Mouse (Mus musculus) frontal cortex, postnatal 14 days (tissue): Measurements from ENCODE around the gene Abhd2.

Experiments used
- DNase-seq, 2 experiments: peaks; one replicate each; pipeline ENCODE4 v3.0.0; 2022; ENCODE audit warnings: low spot score in 2 of 2

Gene Abhd2

DNA sequence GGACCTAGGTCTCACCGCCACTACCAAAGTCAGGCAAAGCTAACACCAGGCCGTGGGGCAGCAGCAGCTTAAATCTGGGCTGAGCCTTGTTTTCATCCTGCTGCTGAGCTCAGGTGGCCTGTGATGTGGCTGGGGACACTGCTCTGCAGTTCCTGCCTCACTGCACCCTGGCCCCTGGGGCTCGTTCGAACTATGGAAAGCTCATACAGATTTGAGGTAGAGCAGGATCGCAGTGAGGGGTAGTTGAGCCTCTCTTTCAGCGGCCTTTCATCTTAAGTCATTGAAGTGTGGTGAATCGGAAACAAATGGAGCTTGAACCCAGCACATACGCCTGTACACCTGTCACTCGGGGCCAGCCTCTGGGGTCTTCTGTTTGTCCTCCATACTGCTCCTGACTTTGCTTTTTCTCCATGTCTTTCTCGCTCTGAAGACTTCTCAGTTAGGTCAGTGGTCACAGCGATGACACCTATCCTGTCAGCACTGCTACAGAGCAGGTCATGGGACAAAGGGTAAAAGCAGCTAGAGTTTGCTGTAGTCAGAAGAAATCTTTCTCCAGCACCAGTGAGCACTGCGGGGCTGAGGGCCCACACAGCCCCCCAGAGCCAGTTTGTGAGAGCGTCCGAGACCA, 20.7 kb downstream of the Abhd2 start:
- DNase-seq = no peak

DNA sequence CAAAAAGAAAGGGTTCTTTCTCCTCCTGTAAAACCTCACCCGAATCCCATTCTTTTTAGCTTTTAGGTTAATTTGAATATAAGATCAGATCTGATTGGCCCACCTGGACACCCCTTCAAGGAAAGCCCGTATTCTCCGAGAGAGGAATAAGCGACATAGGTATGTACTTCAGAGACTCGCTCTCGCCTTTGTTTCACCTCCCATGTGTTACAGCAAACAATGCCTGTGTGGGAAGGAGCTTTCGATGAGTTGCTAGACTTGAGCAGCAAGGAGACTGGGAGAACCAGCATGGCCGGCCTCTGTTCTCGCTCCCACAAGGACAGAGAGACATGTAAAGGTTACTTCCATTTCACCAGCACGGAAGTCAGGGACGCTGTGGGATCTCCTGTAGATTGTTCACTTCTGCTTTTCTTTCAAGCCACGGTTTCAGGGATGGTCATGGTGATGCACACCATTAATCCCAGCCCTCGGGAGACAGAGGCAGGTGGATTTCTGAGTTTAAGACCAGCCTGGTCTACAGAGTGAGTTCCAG, 21.5 kb downstream of the Abhd2 start:
- no peak for DNase-seq

DNA sequence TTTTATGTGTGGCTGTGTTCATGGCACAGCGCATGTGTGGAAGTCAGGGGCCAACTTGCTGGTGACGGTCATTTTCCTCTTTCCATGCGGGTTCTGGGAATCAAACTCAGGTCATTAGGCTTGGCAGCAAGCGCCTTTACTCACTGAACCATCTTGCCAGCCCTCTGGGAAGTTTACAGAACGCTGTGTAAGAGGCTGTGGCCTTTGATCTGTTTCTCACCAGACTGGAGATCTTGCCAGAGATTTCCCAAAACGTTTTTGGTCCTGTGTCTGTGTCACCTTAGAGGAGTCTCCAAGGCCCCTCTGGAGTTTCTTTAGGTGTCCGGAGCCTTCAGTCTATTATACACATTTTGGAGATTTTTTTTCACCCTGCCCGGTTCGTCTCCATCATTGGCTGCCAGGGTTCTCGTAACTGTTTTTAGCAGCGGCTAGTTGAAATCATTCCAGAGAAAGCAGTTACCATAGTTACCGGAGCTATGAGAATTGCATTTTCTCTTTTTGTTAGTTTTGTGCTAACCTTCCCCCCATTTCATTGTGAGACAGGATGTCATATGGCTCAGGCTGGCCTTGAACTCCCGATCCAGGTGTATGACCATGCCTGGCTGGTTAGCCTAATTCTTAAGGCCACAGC, 22.3 kb downstream of the Abhd2 start:
- DNase-seq = no peak

DNA sequence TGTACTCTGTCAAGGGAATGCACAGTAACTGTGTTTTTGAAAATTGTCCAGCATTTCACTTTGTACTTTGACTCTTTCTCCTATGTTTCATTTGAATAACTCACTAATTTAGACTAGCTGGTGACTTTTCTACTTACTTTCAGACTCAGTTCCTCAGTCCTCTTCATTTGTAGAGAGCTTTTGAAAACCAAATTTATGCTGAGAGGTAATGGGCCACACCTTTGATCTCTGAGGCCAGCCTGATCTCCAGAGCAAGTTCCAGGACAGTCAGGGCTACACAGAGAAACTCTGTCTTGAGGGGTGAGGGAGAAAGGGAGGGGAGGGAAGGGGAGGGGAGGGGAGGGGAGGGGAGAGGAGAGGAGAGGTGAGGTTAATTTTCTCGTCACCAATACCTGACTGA, 25.7 kb downstream of the Abhd2 start:
- DNase-seq = no peak

DNA sequence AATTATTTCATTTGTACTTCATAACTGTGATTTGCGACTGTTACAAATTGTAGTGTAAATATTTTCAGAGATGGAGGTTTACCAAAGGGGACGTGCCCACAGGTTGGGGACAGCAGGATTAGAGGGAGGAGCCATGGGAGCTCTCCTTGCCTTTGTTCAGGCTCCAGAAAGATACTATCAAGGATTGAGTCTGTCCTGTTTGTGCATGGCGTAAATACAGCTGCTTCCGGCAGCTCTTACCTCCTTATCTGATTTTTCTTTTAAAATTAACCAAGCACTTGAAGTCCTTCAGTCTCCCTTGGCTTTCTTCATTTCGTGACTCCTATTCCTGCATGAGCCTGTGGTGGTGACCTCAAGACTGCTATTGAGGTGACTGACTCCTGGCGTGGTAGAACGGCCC, 26.5 kb downstream of the Abhd2 start:
- no peak for DNase-seq

DNA sequence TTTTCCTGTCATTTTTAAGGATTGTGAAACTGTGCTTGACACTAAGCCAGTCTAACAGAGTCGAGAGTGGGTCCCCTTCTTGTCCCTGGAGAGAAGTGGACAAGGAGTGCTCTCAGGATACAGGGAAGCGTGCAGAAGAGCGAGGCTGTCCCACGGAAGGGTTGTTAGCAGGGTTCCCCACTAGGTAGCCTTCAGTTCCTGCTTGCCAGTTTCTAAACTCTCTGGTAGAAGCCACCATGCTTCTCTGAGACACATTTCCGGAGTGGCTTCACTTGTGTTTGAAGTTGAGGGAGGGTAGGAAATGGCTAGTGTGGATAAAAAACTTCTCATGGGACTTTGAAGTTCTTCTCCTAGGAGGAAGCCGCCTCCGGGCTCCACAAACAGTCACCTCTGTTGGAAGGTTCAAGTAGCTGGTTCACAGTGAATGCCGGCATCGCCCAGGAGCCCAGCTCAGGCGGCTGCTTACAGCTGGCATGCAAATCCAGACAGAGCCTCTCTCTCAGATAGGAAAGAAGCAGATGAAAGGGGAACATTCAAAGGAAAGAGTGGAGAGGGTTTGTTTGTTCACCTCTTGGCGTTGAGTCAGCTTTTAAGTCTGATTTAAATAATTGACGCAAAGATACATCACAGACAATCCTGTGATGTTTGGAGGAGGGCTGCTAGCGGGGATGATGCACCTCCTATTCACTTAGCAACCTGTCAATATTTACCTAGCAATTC, 27.6 kb downstream of the Abhd2 start:
- no peak for DNase-seq

DNA sequence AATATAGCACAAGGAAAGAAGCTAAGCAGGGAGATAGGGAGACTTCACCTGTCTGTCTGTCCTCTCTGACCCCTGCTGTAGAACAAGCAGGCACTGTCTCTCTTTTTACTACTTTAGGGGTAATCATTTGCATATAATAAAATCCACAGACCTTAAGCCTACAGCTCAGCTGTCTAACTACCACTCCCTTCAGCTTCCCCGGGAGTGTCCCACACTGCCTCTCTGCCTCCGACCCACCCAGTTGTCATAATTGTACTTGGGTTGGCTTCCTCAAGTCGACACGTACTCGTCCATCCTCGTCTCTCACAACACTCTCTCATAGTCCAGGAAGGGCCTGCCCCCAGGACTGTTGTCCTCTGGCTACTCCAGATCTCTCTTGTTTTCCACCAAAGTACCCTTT, 29.1 kb downstream of the Abhd2 start:
- no peak for DNase-seq

DNA sequence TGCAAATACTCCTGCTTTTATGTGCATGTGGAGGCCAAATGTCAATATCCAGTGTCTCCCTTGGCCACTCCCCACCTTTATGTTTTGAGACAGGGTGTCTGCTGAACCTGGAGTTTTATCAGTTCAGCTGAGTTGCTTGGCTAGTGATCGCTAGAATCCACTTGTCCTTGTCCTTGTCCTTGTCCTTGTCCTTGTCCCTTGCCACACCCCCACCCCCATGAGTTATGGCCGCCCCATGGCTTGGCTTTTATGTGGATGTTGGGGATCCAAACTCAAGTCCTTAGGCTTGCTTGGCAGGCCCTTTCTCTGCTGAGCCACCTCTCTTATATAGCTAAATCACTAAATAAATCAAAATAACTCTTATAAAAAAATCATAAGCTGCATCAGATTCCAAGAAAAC, 29.6 kb downstream of the Abhd2 start:
- DNase-seq = no peak

DNA sequence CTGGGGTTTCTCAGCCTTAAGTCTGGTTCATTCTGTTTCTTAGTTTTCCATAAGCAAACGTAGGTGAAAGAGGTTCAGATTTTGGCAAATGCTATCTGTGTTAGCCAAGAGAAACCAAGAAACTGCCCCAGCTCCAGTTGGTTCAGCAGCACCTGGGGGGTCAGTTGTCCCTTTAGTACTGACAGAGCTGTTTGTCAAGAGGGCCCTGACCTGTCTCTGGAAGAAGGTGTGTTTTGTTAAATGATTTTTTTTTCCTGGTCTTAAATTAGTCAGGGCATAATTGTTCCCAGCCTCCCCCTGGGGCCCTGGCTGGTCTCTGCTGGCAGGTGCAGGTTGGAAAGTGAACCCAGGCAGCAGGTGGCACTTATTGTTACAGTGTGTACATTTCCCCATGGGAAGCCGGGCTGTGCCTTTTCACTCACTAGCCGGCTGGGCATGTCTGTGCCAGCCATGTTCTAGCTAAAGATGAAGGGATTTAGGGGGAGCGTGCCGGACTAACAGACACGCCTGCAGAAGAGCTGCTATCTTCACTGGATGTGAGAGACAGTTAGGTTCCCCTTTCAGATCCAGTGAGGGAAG, 30.3 kb downstream of the Abhd2 start:
- DNase-seq = no peak

DNA sequence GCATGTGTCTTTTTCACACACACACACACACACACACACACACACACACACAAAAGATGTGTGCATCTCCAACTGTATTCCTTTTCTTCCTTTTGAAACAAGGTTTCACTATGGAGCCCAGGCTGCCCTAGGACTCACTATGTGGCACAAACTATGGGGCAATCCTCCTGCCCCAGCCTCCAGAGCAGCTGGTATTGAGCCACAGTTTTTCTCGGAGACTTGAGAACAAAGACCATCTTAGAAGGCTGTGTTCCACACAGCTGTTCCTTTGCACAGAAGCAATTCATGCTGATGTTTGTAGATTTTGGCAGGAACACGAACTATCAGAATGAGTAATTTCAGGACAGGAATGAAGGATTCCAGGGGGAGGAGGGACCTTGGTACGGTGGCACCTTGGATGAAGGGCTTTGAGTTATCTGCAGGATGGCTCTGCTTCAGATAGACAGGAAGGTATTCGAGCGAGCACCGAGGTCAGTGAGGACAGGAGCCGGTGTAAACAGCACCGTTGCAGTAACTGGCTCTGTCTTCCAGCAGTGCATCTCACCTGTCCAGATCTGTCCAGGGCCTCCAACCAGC, 35.5 kb downstream of the Abhd2 start:
- no peak for DNase-seq

DNA sequence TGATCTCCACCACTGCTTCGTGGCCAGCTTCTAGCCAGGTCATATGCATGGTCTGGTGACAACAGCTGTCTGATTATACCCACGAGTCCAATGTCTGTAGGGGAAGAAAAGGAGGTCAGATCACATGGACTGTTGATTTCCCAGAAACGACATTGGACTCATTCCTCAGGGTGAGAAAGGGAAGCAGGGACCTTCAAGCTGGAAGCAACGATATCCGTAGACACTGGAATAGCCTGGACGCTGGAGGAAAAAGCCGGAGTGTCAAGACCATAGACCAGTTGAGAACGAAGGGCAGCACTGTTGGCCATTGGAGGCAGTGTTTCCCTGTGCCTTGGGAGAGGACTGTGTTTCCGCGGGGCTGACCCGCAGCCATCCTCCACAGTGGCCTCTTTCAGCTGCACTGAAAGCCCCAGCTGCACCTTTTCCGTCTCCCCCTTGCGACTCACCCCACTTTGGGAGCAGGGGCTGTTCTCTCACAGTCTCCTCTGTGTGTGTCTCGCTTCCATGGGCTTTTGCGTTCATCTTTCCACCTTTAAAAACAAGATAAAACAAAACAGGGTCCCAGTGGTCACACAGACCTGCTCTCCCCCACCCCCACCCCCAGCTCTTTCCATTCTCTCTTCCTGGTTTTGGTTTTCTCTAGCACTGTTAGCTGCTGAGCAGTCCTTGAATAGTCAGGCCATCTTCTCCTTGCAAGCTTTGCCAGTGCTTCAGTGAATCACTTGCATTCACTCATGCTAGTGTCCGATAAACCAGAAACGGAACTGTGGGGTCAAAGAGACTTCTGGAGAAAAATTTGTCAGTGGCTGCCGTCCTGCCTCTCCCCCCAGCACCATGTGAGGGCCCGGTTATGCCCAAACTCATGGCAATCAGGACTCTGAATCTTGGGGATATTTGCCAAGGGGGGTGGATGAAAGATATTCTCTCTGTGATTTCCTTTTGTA, 36.5 kb downstream of the Abhd2 start:
- peak in 1 of 2 experiments; percentile 48 for DNase-seq

DNA sequence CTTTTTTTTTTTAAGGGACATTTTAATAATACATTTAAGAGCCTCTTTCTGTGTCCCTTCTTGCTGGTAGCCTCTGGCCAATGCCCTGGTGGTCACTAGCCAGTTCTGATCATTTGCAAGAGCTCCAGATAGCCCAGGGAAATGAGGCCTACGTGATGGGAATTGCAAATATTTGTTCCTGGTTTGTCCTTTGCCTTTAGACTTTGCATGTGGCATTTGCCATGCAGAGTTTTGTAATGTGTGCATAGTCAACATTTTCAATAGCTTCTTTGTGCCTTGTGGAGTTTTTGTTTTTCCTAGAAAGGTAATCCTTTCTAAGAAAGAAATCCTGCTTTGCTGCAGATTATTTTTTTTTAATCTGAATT, 37.2 kb downstream of the Abhd2 start:
- DNase-seq = no peak

DNA sequence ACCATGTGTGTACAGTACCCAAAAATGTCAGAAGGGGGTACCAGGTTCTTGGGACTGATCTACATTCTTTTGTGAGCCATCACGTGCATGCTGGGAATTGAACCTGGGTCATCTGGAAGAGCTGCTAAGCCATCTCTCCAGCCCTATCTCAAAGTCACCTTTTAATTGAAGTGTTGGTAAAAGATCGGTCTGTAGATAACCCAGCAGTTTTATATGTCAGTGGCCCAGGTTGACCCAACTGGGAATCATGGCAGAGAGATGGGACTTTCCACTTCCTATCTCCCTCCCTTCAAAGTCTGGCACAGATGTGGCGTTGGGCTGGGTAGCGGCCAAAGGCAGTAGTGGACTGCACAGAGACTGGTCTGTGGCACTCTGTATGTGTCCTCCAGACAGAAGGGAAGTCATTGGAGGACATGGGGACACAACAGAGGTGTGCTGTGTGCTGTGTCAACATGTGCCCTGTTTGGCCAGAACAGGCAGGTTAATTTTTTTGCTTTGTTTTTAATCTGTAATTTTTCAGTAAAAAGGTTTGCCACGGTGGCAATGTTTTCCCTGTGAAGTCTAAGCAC, 38.5 kb downstream of the Abhd2 start:
- no peak for DNase-seq

DNA sequence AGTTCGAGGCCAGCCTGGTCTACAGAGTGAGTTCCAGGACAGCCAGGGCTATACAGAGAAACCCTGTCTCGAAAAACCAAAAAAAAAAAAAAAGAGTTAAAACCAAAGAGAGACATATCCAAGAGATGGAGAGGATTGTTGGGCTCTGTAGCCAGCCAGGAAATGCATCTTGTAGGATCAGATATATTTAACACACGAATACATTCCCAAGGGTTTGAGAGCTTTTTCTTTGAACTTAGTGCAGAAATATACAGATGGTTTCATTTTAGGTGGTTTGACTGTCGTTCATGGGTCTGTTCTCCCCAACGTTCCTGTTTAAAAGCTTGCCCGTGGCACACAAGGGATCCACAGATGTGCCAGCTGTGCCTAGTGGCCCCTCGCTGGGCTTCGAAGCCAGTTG, 39.2 kb downstream of the Abhd2 start:
- no peak for DNase-seq

DNA sequence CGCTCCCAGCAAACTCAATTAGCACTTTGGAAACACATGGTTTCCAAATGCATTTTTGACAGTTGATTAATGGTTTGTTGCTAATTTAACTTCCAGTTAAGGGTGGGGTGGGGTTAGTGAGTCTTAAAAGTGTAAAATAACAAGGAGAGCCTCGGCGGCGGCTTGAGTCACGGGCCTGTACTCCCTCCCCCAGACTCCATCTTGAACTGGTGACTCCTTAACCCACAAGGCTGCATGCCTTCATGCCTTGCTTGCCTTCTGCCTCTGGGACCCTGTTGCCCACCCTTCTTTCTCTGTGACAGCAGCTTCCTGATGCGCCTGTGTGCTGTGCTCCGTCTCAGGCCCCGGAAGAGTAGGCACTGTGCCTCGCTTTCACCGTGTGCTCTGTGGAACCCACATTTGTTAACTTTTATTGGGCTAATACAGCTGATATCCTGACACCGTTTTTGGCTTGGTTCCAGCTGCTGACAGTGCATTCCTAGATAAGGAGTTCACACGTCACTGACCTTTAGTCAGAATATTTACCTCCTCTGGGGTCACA, 40.6 kb downstream of the Abhd2 start:
- DNase-seq = no peak

DNA sequence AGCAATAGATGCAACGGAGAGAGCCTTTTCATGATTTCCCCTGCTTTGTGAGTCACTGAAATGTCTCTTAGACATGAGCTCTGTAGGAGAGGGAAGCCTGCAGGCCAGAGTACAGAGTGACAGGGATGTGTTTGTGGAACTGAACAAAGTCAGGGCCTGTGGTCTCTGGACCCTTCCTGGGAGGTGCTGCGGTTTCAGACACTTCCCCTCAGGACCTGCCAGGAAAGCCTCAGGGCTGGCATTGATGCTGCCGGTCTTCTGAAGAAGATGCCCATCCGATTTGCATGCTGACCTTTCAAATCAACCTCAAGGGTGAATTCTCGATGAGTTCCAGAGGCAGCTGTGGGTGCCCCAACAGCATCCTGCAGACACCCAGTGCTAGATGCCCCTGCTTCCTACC, 41.5 kb downstream of the Abhd2 start:
- no peak for DNase-seq

DNA sequence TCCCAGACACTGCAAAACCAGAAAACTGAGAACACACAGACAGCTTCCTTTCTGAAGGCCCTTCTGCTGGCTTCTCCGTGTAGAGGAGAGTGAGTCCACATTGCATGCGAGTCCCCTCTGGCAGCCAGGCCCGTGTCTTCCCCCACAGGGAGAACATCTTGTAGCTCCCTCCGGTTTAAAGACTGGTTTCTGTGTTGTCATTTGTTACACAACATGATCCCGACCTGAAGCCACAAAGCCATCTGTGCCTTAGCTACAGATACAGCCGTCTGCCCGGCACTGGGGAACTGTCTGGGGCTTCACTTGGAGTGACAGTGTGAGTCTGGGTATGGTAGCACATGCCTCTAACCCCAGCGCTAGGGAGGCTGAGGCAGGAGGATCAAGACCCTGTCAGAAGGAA, 42.1 kb downstream of the Abhd2 start:
- no peak for DNase-seq

DNA sequence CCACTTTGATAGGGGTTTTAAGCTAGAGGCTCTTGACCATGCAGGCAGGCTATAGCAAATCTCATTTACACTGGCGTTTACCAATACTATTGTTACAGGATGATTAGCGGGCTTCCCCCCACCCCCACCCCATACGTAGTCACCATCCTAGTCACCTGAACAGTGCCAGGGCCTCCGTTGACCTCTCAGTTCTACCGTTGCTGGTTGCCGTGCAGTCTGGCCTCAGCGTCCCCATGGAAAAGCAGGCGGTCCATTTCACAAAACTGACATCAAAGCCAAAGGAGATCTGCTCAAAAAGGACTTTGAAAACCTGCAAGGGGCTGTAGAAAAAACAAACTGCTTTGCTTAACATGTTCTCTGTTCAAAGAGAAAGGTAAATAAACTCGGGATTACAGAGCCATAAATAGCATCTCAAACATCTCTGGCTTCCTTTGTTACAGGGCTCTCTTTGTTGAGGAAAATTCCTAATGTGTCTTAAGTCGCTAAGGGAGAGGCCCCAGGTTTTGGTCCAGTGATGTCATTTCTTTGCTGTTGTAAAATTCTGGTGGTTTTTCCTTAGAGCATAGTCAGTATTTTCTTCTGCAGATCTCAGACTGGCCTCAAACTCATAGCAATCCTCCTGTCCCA, 43.2 kb downstream of the Abhd2 start:
- DNase-seq = no peak

DNA sequence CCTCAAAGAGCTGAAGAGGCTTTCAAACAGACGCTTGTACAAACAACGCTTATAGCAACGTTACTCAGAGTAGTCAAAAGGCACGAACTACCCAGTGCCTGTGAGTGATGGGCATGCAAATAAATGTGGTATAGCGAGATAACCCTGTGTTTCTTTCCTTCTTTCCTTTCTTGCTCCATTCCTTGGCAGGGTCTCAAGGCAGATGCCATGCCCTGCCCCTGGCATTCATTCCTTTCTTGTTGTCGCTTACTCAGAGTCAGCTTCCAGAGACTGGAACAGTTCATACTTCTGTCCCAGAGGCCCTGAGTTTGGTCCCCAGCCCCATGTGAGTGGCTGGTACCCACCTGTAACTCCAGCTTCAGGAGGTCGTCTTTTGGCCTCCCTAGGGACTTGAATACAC, 44.6 kb downstream of the Abhd2 start:
- no peak for DNase-seq

DNA sequence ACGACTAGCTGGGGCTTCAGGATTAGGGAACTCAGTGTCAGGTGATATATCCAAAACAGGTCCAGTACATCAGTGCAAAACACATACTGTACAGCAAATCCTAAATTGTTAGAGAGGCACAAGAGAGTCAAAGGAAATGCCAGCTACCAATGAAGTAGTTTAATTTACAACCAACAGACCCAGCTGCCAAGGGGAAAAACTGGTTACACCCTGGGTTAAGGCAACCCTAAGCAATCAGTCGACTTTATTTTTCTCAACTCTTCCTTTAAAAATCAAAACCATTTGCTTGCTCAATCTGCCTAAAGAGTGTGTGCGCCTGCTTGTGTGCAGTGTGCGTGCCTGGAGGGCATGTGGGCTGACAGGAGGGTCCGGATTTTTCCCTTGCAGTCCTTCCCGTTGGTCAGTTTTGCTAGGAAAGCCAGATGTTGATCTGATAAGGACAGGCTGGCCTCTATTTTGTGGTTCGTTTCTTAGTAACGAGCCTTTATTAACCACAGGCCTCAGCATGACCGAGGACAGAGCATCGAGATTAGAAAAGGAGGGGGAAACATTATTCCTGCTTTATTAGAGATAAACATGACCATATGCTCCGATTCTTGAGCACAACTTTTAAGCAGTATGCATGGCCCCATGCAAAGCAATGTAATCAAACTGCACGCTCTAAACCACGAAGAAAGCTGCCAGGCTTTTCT, 45.3 kb downstream of the Abhd2 start:
- DNase-seq = no peak
